Mouse (Mus musculus) lung, adult 2 months (tissue): ENCODE measurements around the gene Nr3c2.

Experiments
- CTCF ChIP-seq: fragments of 200-500 bp; IDR thresholded peaks from 2 replicates; pipeline ENCODE4 v1.5.1; 2011; ENCODE audit warnings: mild to moderate bottlenecking, low read length, control low read depth; ENCODE audit not compliant: insufficient read depth
- POLR2A ChIP-seq: fragments of 200-500 bp; IDR thresholded peaks from 2 replicates; pipeline ENCODE4 v1.6.1; 2011; ENCODE audit warnings: low read depth, mild to moderate bottlenecking, control low read depth, low read length, borderline replicate concordance; ENCODE audit errors: extremely low read depth

GRCm38 (mm10) chr8:77223123-77223522, 323.9 kb downstream of the Nr3c2 start:
- TF ChIP-seq CTCF (no peak), POLR2A (no peak)
